Comparison of ENCODE assay signal across 28 mouse cellular contexts in genomic region chr11:102042971-102043370, GRCm38 (mm10). TPM values are rescaled to one million over a fixed set of nuclear protein-coding genes. Genes with fewer than 3 reads are reported as not detected.
"Had no signal": no experiment of that assay in that cellular context is flagged by ENCODE, and none has a peak within 500 bp of the region (broad histone marks: within the 10 kb centered on the region; RNA-seq: fewer than 3 reads in every experiment).

No protein-coding gene starts in this region.

- H3K27ac ChIP-seq: kidney, embryonic 15.5 days; left cerebral cortex, adult 2 months; liver, embryonic 12.5 days; liver, embryonic 15.5 days; lung, embryonic 15.5 days; midbrain, embryonic 10.5 days; neural tube, embryonic 12.5 days; neural tube, embryonic 15.5 days; stomach, embryonic 15.5 days had no signal

- H3K36me3 ChIP-seq: kidney, embryonic 15.5 days; liver, embryonic 12.5 days; liver, embryonic 15.5 days; lung, embryonic 15.5 days; midbrain, embryonic 10.5 days; neural tube, embryonic 12.5 days; neural tube, embryonic 15.5 days; stomach, embryonic 15.5 days had no signal

- H3K4me2 ChIP-seq: kidney, embryonic 15.5 days; liver, embryonic 12.5 days; liver, embryonic 15.5 days; lung, embryonic 15.5 days; neural tube, embryonic 12.5 days; neural tube, embryonic 15.5 days; stomach, embryonic 15.5 days had no signal

- H3K27me3 ChIP-seq: kidney, embryonic 15.5 days; neural tube, embryonic 12.5 days; neural tube, embryonic 15.5 days; stomach, embryonic 15.5 days had no signal

- DNase-seq: kidney, postnatal 10 days; kidney, postnatal 36 days; layer of hippocampus, postnatal 36 days; lung, adult 18-20 months; lung, postnatal 10 days; lung, postnatal 36 days; midbrain, embryonic 14.5 days; right cerebral cortex, adult 18-20 months; right cerebral cortex, postnatal 14 days; right cerebral cortex, postnatal 4 days; spleen, adult 18-20 months; thymus, postnatal 25 days had no signal

- H3K4me3 ChIP-seq: kidney, embryonic 15.5 days; left cerebral cortex, adult 2 months; liver, embryonic 12.5 days; liver, embryonic 15.5 days; lung, embryonic 15.5 days; megakaryocyte, embryonic 14.5 days; midbrain, embryonic 10.5 days; neural tube, embryonic 12.5 days; neural tube, embryonic 15.5 days; stomach, embryonic 15.5 days had no signal

- H3K4me1 ChIP-seq: liver, embryonic 15.5 days; neural tube, embryonic 12.5 days; neural tube, embryonic 15.5 days had no signal

- H3K9ac ChIP-seq: kidney, embryonic 15.5 days; liver, embryonic 12.5 days; liver, embryonic 15.5 days; lung, embryonic 15.5 days; neural tube, embryonic 12.5 days; neural tube, embryonic 15.5 days; stomach, embryonic 15.5 days had no signal

- ATAC-seq: liver, embryonic 12.5 days had no signal

- H3K9me3 ChIP-seq: liver, embryonic 15.5 days; neural tube, embryonic 15.5 days; stomach, embryonic 15.5 days had no signal

RNA-seq across cellular contexts. Expression of gene Cd300lg, which starts 1.7 kb away (rescaled TPM):
- total RNA-seq: layer of hippocampus, adult 8-10 months; layer of hippocampus, postnatal 36 days; left cerebral cortex, adult 2 months; left cerebral cortex, postnatal 10 days had no signal

RNA-seq across cellular contexts. Expression of gene Ppy, which starts 58.1 kb away (rescaled TPM):
- total RNA-seq: layer of hippocampus, adult 8-10 months; layer of hippocampus, postnatal 10 days; layer of hippocampus, postnatal 36 days; left cerebral cortex, adult 2 months; left cerebral cortex, postnatal 10 days; left cerebral cortex, postnatal 36 days had no signal
- polyA plus RNA-seq: kidney, embryonic 15.5 days; limb, embryonic 11.5 days; limb, embryonic 14.5 days; liver, embryonic 12.5 days; liver, embryonic 15.5 days; lung, embryonic 15.5 days; midbrain, embryonic 10.5 days; midbrain, embryonic 14.5 days; neural tube, embryonic 12.5 days had no signal
